Mouse (Mus musculus) CH12.LX (cell line): Measurements from ENCODE around the gene Arhgef2. TPM values are rescaled to one million over a fixed set of nuclear protein-coding genes. Genes with fewer than 3 reads are reported as not detected.
A peak's percentile ranks its signal among the peaks of the same experiment; 100 is the strongest.

ENCODE experiments used
- DNase-seq: peaks from one replicate; pipeline ENCODE4 v3.0.0-alpha.2; 2013; ENCODE audit errors: extremely low read depth
- H3K27ac ChIP-seq: 2 replicates; pipeline ENCODE4 v1.5.1; 2012; ENCODE audit warnings: low read depth, mild to moderate bottlenecking, control low read depth, moderate library complexity; ENCODE audit not compliant: insufficient read depth
- H3K27me3 ChIP-seq: replicated peaks from 2 replicates; pipeline ENCODE3; 2012; ENCODE audit warnings: inconsistent platforms
- H3K36me3 ChIP-seq, 2 experiments: replicated peaks in 1 of 2; 2 replicates each; pipeline versions ENCODE3 to v1.6.1; 2012; ENCODE audit warnings: inconsistent platforms in 1 of 2, low read length in 1 of 2, mild to moderate bottlenecking in 1 of 2, mixed read lengths in 1 of 2, moderate library complexity in 1 of 2; ENCODE audit not compliant: control insufficient read depth in 1 of 2, insufficient read depth in 1 of 2
- H3K4me1 ChIP-seq, 2 experiments: 2 replicates each; pipeline ENCODE4 v1.6.1; 2012; ENCODE audit warnings: inconsistent platforms in 1 of 2, moderate library complexity in 1 of 2; ENCODE audit not compliant: insufficient read depth in 2 of 2, control insufficient read depth in 1 of 2
- H3K4me2 ChIP-seq: 2 replicates; pipeline ENCODE4 v1.6.1; 2012; ENCODE audit warnings: low read depth, mild to moderate bottlenecking, control low read depth; ENCODE audit not compliant: poor library complexity, insufficient read depth, severe bottlenecking
- H3K4me3 ChIP-seq, 3 experiments: fragments of 150-350 bp in 1 of 3; sonication (generic) in 1 of 3; replicated peaks in 1 of 3; 2 replicates each; pipeline versions ENCODE3 to v1.5.1; 2011 to 2012; ENCODE audit warnings: low read depth in 2 of 3, low read length in 2 of 3, mild to moderate bottlenecking in 2 of 3, moderate library complexity in 2 of 3, control low read depth in 1 of 3, improper control_type of control experiment in 1 of 3, inconsistent platforms in 1 of 3, mixed read lengths in 1 of 3; ENCODE audit not compliant: poor library complexity in 1 of 3
- H3K79me2 ChIP-seq: replicated peaks from 2 replicates; pipeline ENCODE4 v1.6.1; 2012; ENCODE audit warnings: mild to moderate bottlenecking, moderate library complexity; ENCODE audit not compliant: control insufficient read depth, poor library complexity, insufficient read depth, severe bottlenecking; ENCODE audit errors: extremely low read depth
- H3K9ac ChIP-seq: 2 replicates; pipeline ENCODE4 v1.6.1; 2012; ENCODE audit warnings: low read depth, mild to moderate bottlenecking, control low read depth, moderate library complexity; ENCODE audit not compliant: insufficient read depth
- H3K9me3 ChIP-seq: replicated peaks from 2 replicates; pipeline ENCODE3; 2012; ENCODE audit warnings: low read length, inconsistent platforms, mixed read lengths
- BHLHE40 ChIP-seq: IDR thresholded peaks from 2 replicates; pipeline ENCODE4 v1.6.1; 2011; ENCODE audit warnings: mild to moderate bottlenecking, low read depth, low read length, improper control_type of control experiment
- CHD1 ChIP-seq: IDR thresholded peaks from 2 replicates; pipeline ENCODE4 v1.6.1; 2012; ENCODE audit warnings: low read depth, low read length, improper control_type of control experiment, inconsistent platforms
- CHD2 ChIP-seq: IDR thresholded peaks from 2 replicates; pipeline ENCODE4 v1.6.1; 2011; ENCODE audit warnings: low read length, improper control_type of control experiment
- ELF1 ChIP-seq: IDR thresholded peaks from 2 replicates; pipeline ENCODE4 v1.6.1; 2014; ENCODE audit warnings: low read depth, mild to moderate bottlenecking, inconsistent platforms, low read length, improper control_type of control experiment
- EP300 ChIP-seq: IDR thresholded peaks from 2 replicates; pipeline ENCODE4 v1.6.1; 2011; ENCODE audit warnings: low read length, improper control_type of control experiment
- ETS1 ChIP-seq: conservative IDR thresholded peaks from 2 replicates; pipeline ENCODE4 v1.6.1; 2012; ENCODE audit warnings: low read depth, mild to moderate bottlenecking, inconsistent platforms, low read length, improper control_type of control experiment, moderate library complexity
- HCFC1 ChIP-seq: IDR thresholded peaks from 2 replicates; pipeline ENCODE4 v1.6.1; 2012; ENCODE audit warnings: low read depth, mild to moderate bottlenecking, inconsistent platforms, low read length, improper control_type of control experiment
- IRF4 ChIP-seq: IDR thresholded peaks from 2 replicates; pipeline ENCODE4 v1.6.1; 2014; ENCODE audit warnings: low read depth, mild to moderate bottlenecking, inconsistent platforms, low read length, improper control_type of control experiment
- JUN ChIP-seq: IDR thresholded peaks from 2 replicates; pipeline ENCODE4 v1.6.1; 2011; ENCODE audit warnings: low read depth, mild to moderate bottlenecking, low read length, improper control_type of control experiment, moderate library complexity; ENCODE audit not compliant: insufficient read depth
- MAFK ChIP-seq: IDR thresholded peaks from 2 replicates; pipeline ENCODE4 v1.6.1; 2011; ENCODE audit warnings: low read length, improper control_type of control experiment; ENCODE audit not compliant: insufficient replicate concordance
- MAX ChIP-seq: IDR thresholded peaks from 2 replicates; pipeline ENCODE4 v1.6.1; 2011; ENCODE audit warnings: low read length, improper control_type of control experiment
- MAZ ChIP-seq: IDR thresholded peaks from 2 replicates; pipeline ENCODE4 v1.6.1; 2012; ENCODE audit warnings: low read depth, mild to moderate bottlenecking, inconsistent platforms, low read length, improper control_type of control experiment, moderate library complexity
- MEF2A ChIP-seq: IDR thresholded peaks from 2 replicates; pipeline ENCODE4 v1.6.1; 2014; ENCODE audit warnings: low read depth, mild to moderate bottlenecking, inconsistent platforms, low read length, improper control_type of control experiment, borderline replicate concordance
- MXI1 ChIP-seq: IDR thresholded peaks from 2 replicates; pipeline ENCODE4 v1.6.1; 2011; ENCODE audit warnings: mild to moderate bottlenecking, low read depth, low read length, improper control_type of control experiment
- MYC ChIP-seq: IDR thresholded peaks from 2 replicates; pipeline ENCODE4 v1.6.1; 2011; ENCODE audit warnings: low read depth, mild to moderate bottlenecking, improper control_type of control experiment, low read length
- NRF1 ChIP-seq: IDR thresholded peaks from 2 replicates; pipeline ENCODE4 v1.6.1; 2014; ENCODE audit warnings: low read depth, mild to moderate bottlenecking, inconsistent platforms, low read length, improper control_type of control experiment, moderate library complexity
- POLR2A ChIP-seq: IDR thresholded peaks from 2 replicates; pipeline ENCODE4 v1.6.1; 2011; ENCODE audit warnings: low read depth, mild to moderate bottlenecking, improper control_type of control experiment, low read length
- RCOR1 ChIP-seq: conservative IDR thresholded peaks from 2 replicates; pipeline ENCODE4 v1.6.1; 2012; ENCODE audit warnings: low read depth, mild to moderate bottlenecking, inconsistent platforms, low read length, improper control_type of control experiment
- SIN3A ChIP-seq: IDR thresholded peaks from 2 replicates; pipeline ENCODE4 v1.6.1; 2012; ENCODE audit warnings: low read length, improper control_type of control experiment, inconsistent platforms
- TCF12 ChIP-seq: IDR thresholded peaks from 2 replicates; pipeline ENCODE4 v1.6.1; 2014; ENCODE audit warnings: low read depth, mild to moderate bottlenecking, inconsistent platforms, low read length, improper control_type of control experiment
- UBTF ChIP-seq: IDR thresholded peaks from 2 replicates; pipeline ENCODE4 v1.6.1; 2012; ENCODE audit warnings: low read depth, mild to moderate bottlenecking, inconsistent platforms, low read length, improper control_type of control experiment, moderate library complexity
- ZC3H11A ChIP-seq: IDR thresholded peaks from 2 replicates; pipeline ENCODE4 v1.6.1; 2012; ENCODE audit warnings: low read depth, mild to moderate bottlenecking, inconsistent platforms, low read length, improper control_type of control experiment
- ZKSCAN1 ChIP-seq: IDR thresholded peaks from 2 replicates; pipeline ENCODE4 v1.6.1; 2012; ENCODE audit warnings: low read depth, inconsistent platforms, low read length, improper control_type of control experiment, borderline replicate concordance
- ZMIZ1 ChIP-seq: IDR thresholded peaks from 2 replicates; pipeline ENCODE4 v1.6.1; 2012; ENCODE audit warnings: low read depth, mild to moderate bottlenecking, inconsistent platforms, low read length, improper control_type of control experiment
- ZNF384 ChIP-seq: IDR thresholded peaks from 2 replicates; pipeline ENCODE4 v1.6.1; 2012; ENCODE audit warnings: low read depth, low read length, improper control_type of control experiment, inconsistent platforms
- dilution Hi-C: fragments of 300-500 bp; cut with MboI; formaldehyde crosslinking; loops from 2 replicates; pipeline ENCODE4 v1.14.3; 2020; ENCODE audit warnings: low sequenced_read_pairs; ENCODE audit not compliant: extremely low pct_unique_long_range_greater_than_20kb, extremely low pct_ligation_motif_present
- in situ Hi-C: fragments of 300-500 bp; cut with MboI; formaldehyde crosslinking; loops from 3 replicates; pipeline ENCODE4 v1.14.3; 2019; ENCODE audit warnings: low sequenced_read_pairs, low pct_ligation_motif_present, low pct_unique_long_range_greater_than_20kb, mixed read lengths
- polyA plus RNA-seq: library from polyadenylated mRNA; unstranded; fragments of >175 nt; gene quantifications from 2 replicates; pipeline ENCODE4 v1.2.1, GENCODE M21; 2012; ENCODE audit warnings: low read depth; ENCODE audit not compliant: insufficient read length
- total RNA-seq, 2 experiments: library from RNA; depleted of rRNA; stranded (reverse); fragments of 300-350 nt in 1 of 2; fragments of >200 nt in 1 of 2; gene quantifications; 2 replicates each; pipeline ENCODE4 v1.2.3; 2012 to 2014

The Arhgef2 gene
- total and polyA plus RNA-seq, 3 experiments, result 18.5 to 43.9 (median 43.1) TPM

DNA sequence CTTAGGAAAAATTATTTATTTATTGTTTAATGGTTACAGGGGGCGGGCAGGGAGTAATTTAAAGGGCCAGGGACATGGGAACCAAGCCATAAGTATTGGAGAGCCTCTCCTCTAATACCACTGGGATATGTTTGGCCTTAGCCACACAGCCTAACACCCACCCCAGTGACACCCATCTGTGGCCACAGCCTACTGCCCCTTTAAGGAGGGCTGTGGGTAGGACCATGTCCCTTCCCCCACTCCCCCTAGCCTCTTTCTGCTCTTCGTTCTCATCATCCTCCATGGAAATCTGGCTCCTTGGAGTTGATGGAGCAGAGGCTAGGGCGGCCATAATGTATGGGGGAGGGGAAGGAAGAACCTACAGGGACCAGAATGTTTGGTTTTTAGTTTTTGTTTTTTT lies 41.3 kb downstream of the Arhgef2 start:
- in situ Hi-C loops (no loop called here), dilution Hi-C loops (no loop called here)
- H3K27ac ChIP-seq, result peak overlapping the region; percentile 82
- peak overlapping the region; percentile 23; the same call in 1 of the 2 replicates for H3K9ac ChIP-seq
- DNase-seq, result no peak
- H3K36me3 ChIP-seq, result peaks cover 42 to 50% of the 10 kb centered on the region in 2 experiments
- H3K4me3 ChIP-seq, result no peak overlapping the region
- H3K79me2 ChIP-seq, result no peaks in the 10 kb centered on the region
- H3K27me3 ChIP-seq, result no peaks in the 10 kb centered on the region
- H3K4me1 ChIP-seq, result peaks cover 32 to 67% of the 10 kb centered on the region in 2 experiments
- no peak overlapping the region; the same call in 1 of the 2 replicates for H3K4me2 ChIP-seq
- no peaks in the 10 kb centered on the region for H3K9me3 ChIP-seq
- TF ChIP-seq EP300 (no peak), IRF4 (no peak), CHD2 (0 out of 2 replicates have a peak, but pooled peaks have one; percentile 26), ETS1 (no peak), HCFC1 (no peak), ZNF384 (no peak)
- TF ChIP-seq, all 38 proteins: peak for 1

DNA sequence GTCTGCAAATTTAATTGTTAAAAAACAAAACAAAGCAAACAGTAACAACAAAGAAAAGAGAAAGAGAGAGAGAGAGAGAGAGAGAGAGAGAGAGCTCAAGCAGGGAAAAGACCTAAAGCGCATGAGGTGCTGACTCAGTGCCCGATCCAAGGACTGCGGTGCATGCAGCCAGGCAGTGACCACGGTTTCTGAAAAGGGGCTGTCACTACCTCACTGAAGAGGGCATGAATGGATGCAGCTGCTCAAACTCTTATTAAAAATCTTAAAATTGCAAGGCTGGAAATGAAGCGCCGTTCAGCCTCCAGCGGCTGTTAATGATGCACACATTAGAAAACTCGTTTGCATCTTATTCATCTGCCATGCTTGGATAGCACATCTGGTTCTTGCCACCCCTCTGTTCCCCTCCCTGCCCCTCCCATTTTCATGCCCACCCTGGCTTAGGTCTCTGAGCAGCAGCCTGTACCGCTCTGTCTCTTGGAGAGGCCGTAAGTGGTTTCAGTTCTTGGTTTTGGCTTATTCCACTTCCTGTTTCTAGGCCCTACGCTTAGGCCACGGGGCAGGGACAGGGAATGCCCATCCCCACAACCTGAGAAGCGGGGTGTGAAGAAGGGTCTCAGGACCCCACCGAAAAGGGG lies 42.1 kb downstream of the Arhgef2 start:
- Histone ChIP-seq H3K79me2 (no peaks in the 10 kb centered on the region), H3K4me2 (peak overlapping the region; percentile 73)
- TF ChIP-seq SIN3A, result peak; percentile 67; the same call in 1 of the 2 replicates
- TF ChIP-seq IRF4, result peak; percentile 99
- peak; percentile 53 for TF ChIP-seq HCFC1
- no peak; the same call in 1 of the 2 replicates for TF ChIP-seq ZMIZ1
- peak; percentile 86 for TF ChIP-seq RCOR1
- TF ChIP-seq EP300, result peak; percentile 97
- no peak for TF ChIP-seq JUN
- TF ChIP-seq MXI1, result 0 out of 2 replicates have a peak, but pooled peaks have one; percentile 34
- peak; percentile 81 for TF ChIP-seq ELF1
- TF ChIP-seq CHD1, result no peak
- TF ChIP-seq ZC3H11A, result no peak
- 0 out of 2 replicates have a peak, but pooled peaks have one; percentile 18 for TF ChIP-seq NRF1
- peak; percentile 14; the same call in 1 of the 2 replicates for TF ChIP-seq MAFK
- TF ChIP-seq MAZ, result peak; percentile 90
- TF ChIP-seq ETS1, result peak; percentile 59; the same call in 1 of the 2 replicates
- peak; percentile 79 for TF ChIP-seq CHD2
- peak; percentile 29; the same call in 1 of the 2 replicates for TF ChIP-seq POLR2A
- TF ChIP-seq BHLHE40, result peak; percentile 59; the same call in 1 of the 2 replicates
- TF ChIP-seq ZKSCAN1, result no peak
- TF ChIP-seq MEF2A, result peak; percentile 78
- TF ChIP-seq UBTF, result peak; percentile 64; the same call in 1 of the 2 replicates
- peak; percentile 77 for TF ChIP-seq TCF12
- no peak for TF ChIP-seq MAX
- peak; percentile 64; the same call in 1 of the 2 replicates for TF ChIP-seq MYC
- TF ChIP-seq, all 38 proteins: peak for 18
- Histone ChIP-seq H3K36me3 (peaks cover 34 to 42% of the 10 kb centered on the region in 2 experiments), H3K9me3 (no peaks in the 10 kb centered on the region), H3K4me1 (peaks cover 40 to 75% of the 10 kb centered on the region in 2 experiments), H3K4me3 (no peak overlapping the region), H3K9ac (peak overlapping the region; percentile 23), H3K27me3 (no peaks in the 10 kb centered on the region), H3K27ac (peak overlapping the region; percentile 82)
- in situ Hi-C loops, result no loop called here
- dilution Hi-C loops, result no loop called here
- DNase-seq, result peak; percentile 90
